Mouse (Mus musculus): ENCODE measurements around the gene Tsr3.
"Not testable (repeated sequence)": the region's sequence is repeated elsewhere in the genome, so short reads cannot be mapped to it uniquely, and the experiment has no call there.

Gene Tsr3

DNA sequence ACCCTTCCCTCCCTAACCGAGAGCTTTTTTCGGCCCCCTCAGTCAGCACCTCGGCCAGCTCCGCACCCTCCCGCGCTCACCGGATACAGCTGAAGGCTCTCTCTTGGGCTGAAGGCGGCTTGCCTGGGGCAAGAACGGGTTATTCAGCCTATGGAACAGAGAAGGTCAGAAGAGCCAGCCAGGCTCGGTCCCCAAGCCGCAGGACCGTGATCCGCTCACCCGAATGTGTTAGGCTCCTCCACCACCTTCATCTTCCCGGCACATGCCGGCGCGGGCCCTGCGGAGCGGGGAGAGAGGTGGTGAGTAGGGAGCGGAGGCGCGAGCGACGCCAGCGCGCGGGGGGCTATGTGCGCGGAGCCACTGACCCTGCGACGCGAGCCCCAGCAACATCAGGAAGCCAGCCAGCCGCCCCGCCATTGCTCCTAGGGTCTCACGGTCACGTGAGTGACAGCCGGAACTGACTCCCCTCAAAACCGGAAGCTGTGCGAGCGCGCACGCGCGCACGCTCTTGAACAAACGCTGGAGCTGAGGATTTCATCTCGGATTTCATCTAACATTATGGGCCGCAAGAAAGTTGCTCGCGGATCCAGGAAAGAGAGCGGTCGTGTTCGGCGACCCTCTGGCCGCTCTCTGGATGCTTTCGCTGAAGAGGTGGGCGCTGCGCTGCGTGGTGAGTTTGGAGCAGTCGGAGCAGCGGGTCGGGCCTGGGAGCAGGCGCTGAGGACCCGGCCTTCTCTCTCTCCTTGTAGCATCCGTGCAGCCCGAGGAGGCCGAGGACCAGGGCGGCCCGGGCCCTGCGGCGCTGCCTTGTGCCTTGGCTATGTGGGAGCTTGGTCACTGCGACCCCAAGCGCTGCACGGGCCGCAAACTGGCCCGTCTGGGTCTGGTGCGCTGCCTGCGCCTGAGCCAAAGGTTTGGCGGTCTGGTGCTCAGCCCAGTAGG is at the start of gene Tsr3, which contains the start of gene Gnptg:
TSS of gene Tsr3 (plus strand) at position 476 of the 942 bp plus-strand sequence.
TSS of gene Gnptg (minus strand) at position 430 of the 942 bp plus-strand sequence.
- DNase-seq (ENCODE audit: low read depth, low spot score) = peak; percentile 76

DNA sequence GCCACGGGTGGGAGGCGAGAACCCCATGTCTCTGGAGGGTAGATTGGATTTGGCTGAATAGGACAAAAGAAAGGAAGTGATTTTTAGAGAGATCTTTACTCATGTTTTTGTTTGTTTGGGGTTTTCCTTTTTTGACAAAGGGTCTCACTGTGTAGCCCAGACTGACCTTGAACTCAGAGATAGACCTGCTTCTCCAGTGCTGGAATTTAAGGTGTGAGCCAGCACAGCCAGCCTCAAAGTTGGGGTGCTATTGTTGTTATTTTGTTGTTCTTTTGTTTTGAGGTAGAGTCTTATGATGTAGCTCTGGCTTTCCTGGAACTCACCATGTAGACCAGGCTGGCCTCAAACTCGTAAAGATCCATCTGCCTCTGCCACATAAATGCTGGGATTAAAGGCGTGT is 37.6 kb upstream of the Tsr3 start:
- no peak for DNase-seq (ENCODE audit: low read depth, low spot score)

DNA sequence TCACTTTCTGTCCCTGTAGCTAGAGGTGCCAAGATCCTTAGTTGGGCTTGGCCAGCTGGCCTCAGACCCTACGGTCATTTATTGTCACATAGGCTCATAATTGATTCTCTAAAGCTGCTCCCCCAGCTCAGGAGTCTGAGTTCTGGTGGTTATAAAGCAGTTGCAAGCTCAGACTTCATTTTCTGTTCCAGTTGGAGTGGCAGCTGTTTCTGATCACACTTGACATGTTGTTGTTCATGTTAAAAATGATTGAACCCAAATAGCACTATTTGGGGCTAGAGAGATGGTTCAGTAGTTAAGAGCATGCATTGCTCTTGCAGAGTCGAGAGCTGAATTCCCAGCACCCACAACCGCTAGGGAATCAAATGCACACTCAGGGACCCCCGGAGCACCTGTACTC is 30.0 kb upstream of the Tsr3 start:
- no peak for DNase-seq (ENCODE audit: low read depth, low spot score)

DNA sequence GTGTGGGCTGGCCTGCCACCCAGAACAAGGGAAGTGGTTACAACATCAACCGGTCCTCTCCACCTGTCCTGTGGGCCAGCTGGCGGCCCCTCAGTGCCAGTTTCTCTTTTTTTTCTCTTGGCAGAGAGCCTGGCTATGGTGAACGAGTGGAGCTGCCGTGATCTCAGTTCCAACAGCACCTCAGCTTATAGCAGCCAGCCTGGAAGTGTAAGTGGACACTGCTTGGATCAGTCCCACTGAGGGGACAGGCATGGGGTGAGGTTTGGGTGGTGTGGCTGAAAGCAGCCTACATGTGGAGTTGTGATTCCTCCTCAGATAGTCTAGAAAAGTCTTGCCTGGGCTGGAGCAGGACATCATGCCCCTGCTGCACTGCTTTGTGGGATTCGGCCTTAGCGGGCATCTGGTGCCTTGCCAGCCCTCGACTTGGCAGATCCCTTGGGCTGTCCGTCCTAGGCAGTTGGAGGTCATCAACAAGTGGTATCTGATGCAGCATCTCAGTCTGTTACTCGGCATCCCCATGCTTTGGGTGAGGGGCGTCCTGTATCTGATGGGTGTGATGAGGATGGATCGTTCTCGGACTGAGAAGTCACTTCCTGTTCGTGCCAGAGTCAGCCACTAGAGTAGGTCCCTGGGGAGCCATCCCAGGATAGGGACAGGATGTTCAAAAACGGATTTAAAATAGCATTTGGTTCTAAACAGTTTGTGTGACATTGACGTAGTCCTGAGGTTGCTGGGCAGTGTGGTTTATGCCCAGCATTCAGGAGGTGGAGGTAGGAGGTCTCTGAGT is 29.1 kb upstream of the Tsr3 start:
- no peak for DNase-seq (ENCODE audit: low read depth, low spot score)

DNA sequence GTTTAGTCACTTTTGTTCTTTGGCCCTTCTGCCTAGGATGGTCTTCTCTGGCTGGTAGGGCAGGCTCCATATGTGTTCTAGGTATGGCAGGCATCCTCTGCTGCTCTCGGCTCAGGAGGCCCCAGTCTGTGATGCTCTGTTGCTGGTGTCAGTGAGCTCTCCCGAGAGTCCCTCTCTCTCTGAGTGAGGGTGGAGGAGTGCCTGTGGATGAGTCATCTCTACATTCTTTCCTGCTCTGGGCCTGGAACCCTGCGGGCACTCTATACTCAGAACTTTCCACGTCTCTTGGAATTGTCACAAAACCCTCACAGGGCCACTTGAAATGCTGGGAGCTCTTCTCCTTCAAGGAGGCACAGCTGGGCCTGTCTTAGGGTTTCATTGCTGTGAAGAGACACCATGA is 28.3 kb upstream of the Tsr3 start:
- DNase-seq (ENCODE audit: low read depth, low spot score) = no peak

DNA sequence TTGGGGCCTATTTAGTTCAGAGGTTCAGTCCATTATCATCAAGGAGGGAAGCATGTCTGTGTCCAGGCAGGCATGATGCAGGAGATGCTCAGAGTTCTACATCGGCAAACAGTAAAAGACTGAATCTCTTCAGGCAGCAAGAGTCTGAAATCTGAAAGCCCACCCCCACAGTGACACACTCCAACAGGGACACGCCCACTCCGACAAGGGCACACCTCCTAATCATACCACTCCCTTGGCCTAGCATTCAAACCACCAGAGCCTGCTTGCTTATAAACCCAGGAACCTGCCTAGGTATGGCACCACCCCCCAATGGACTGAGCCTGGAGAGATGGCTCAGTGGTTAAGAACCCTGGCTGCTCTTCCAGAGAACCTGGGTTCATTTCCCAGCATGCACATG is 24.5 kb upstream of the Tsr3 start:
- no peak for DNase-seq (ENCODE audit: low read depth, low spot score)

DNA sequence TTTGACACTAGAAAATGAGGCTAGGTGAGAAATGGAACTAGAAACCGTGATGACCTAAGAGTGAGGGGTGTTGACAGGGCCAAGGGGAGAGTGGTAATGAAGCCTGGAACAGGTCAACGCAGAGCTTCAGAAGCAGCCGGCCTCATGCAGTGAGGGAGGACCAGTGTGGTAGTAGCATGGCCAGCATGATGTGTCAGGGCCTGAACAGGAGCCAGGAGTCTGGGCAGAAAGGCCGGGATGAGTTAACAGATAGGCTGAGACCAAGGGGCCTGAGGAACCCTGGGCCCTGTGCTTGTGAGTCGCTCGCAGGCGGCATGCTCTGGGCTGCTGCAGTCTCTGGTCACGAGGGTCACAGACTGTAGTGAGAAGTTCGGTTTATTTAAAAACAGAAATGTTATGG is 21.0 kb upstream of the Tsr3 start:
- DNase-seq (ENCODE audit: low read depth, low spot score) = no peak

DNA sequence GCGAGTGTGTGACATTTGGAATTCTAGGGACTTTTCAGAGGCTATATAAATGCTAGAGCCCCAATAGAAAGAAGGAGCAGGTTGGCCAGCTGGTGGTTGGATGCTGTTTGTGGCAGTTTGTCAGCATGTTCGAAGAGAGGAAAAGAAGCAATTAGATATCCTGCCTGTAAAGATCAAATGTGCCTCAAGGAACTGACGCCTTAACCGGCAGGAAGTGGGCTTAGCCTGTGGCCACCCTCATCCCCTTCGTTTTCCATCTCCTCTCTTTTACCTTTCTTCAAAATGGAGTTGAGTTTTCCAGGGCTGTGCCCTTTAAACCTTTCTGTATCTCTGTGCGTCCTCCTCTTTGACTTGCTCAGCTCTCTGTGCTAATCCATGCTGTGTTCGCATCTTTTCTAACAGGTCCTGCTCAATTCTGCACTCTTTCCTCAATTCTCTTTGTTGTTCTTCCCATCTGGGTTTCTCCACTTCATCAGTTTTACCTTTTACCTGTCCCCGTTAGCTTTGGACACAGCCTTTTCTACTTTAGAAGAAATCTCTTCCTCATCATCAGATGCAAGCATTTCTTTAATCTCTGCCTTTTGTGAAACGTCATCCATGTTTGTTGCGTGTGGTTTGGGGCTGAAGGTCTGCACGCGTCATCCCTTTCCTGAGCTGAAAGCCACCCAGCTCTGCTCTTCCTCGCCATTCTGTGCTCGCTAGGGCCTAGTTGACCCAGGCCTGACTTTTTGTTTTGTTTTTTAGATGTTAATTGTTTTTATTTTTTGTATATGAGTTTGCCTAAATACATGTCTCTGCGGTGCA is 20.3 kb upstream of the Tsr3 start:
- DNase-seq (ENCODE audit: low read depth, low spot score) = no peak

DNA sequence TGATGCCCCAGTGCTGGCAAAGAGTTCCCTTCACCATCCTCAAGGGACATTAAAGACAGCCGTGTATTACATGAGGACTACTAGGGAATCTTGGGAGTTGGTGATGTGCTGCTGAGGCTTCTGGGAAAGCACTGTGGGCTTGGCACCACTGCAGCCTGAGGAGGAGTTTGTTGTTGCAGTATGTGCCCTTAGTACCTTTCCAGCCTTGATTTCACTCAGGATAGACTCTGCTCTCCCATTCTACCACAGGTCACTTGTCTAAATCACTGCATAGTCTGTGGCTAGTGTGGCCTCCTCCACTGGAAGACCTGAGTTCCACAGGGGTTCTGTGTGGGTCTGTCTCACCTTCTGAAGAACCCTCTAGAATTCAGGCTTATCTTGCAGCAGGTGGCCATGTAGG is 19.2 kb upstream of the Tsr3 start:
- DNase-seq (ENCODE audit: low read depth, low spot score) = no peak

DNA sequence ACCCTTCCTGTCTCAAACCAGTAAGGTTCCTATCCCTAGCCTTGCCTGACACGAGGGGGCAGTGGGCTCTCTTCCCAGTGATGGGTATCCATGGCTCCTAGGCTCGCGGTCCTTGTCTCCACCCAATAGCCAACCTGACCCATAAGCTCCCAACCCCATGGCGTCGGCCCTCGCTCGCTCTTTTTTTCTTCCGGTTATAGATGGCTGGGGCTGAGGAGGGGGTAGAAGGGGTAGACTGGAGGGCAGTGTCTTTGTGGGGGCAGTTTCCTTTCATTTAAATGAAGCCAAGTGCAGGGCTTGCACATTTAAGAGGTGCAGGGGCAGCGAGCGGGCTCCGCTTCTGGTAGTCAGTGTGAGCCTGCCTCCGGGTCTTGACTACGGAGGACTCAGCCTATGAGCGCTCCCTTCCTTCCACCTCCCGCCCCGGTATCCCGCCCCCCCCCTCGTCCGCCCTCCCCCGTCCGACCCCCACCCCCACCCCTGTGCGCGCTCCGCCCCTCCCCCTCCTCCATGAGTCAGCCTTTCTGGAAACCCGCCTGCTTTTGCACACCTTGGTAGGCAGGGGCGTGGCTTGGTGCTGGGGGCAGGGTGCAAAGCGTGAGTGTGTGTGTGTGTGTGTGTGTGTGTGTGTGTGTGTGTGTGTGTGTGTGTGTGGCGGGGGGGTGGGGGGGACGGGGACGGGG is 18.0 kb upstream of the Tsr3 start:
- no peak for DNase-seq (ENCODE audit: low read depth, low spot score)

DNA sequence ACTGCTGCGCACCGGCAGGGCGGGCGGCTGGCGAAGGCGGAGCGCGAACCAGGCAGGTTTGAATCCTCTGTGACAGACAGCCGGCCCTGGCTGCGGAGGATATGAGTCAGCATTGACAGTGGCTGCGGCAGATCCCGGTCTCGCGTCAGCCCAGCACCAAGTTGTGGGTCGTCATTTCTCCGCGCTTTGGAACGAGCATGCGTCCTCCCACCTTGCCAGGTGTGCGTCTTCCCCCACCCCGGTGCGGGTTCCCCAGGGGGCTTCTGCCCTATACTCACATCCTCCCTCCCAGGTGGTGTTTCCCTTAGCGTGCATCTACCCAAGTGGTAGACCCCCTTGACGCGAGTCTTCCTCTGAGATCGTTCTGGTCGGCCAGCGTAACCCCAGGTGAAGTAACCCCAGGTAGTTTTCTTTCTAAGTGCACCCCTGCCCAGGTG is 17.4 kb upstream of the Tsr3 start:
- not testable (repeated sequence) for DNase-seq (ENCODE audit: low read depth, low spot score)

DNA sequence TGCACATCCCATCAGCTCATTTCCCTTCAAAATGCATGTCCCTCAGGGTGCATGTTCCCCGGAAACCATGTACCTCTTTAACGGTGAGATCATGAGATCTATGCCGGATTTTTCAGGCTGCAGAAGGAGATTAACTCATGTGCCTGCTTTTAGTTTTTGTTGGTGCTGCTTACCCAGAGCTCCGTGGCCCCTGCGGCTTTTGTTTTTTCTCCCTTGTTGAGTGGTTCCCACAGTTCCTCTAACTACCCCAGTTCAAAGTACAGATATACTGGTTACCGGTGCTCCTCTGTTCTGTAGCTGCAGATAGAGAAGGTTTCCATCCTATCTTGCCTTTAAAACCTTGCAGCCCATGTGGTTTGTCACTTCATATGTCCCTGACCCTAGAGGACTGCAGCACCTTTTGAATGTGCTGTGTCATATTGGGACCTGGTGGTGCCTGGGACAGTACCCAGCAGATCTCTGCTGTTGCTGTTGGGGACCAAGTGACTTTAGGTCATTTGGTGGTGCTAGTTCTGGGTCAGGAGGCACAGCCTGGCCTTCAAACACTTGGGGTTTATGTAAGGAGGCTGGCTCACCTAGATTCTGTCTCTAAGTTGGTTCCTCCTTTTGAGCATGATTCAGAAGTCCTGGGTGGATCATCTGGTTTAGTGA is 16.9 kb upstream of the Tsr3 start:
- DNase-seq (ENCODE audit: low read depth, low spot score) = no peak

DNA sequence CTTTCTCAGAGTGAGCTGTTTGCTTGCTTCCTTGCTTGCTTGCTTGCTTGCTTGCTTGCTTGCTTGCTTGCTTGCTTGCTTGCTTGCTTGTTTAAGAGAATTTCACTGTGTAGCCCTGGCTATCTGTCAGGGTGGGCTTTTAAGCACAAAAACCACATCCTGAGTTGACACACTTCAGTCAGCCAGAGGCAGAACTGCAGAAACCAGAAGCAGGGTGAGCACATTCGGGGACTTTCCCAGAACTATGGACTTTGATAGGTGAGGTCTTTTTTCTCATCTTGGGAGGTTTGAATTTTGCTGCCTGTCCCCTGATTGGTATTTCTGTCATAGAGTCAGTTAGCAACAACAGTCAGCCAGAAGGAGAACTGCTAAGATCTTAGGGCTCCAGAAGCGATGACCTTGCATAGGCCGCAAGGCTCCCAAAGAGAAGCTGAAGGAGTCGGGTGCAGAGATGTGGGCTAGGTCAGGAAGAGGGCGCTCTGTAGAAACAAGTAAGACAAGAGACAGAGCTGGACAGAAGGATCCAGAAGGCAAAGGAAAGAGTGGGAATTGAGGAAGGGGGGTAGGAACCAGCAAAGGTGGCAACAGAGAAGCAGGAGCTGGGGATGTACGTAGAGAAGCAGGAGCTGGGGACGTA is 15.3 kb upstream of the Tsr3 start:
- DNase-seq (ENCODE audit: low read depth, low spot score) = no peak

DNA sequence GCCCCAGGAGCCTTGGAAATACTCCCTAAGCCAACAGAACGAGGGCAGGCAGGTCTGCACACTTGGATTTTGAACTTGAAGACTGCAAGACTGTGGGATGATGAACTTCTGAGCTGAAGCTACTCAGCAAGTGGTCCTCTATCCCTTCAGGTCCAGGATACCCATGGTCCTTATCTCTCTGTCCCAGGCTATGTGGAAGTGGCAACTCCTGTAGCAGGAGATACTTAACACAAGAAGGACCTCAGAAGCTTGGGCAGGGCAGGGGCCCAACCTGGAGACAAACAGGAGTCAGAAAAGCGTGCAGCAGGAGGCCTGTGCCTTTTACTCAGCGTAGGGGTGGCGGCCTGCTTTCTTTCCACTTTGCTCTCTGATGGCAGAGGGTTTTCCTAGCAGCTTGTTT is 14.3 kb upstream of the Tsr3 start:
- DNase-seq (ENCODE audit: low read depth, low spot score) = no peak

DNA sequence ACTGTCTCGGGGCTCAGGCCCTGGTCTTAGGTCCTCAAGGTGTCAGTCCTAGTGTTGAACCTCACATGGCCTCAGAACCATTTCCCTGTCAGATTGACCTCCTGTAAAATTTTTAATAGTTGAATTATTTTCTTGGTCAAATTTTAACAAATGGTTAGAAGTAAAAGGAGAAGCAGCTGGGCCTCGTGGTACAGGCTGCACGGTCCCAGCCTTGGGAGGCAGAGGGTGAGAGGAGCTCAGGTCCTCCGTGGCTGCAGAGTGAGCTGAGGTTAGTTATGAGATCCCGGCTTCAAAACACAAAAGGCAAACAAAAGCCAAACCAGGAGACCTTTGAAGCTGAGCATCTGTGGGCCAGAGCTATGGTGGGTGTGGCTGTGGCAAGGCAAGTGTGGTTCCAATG is 12.0 kb upstream of the Tsr3 start:
- no peak for DNase-seq (ENCODE audit: low read depth, low spot score)

DNA sequence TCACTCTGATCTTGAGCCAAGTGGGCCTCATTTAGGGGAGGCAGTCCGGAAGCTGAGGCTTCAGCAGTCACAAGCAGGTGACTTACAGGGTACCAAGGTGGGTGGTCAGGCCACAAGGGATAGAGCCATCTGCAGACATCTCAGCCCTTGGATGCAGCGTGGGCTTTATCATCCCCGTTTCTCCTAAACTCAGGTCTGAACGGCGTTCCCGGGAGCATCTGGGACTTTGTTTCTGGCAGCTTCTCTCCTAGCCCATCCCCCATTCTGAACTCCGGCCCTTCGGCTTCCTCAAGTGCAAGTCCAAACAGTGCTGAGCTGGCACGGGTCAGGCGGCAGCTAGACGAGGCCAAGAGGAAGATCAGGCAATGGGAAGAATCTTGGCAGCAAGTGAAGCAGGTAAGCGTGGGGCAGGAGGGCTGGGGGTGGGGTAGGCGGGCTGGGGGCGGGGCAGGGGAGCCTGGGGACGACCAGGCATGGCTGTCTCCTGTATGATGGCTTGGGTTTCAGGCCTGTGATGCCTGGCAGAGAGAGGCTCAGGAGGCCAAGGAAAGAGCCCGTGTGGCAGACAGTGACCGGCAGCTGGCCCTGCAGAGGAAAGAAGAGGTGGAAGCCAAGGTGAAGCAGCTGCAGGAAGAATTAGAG is 9.8 kb upstream of the Tsr3 start:
- DNase-seq (ENCODE audit: low read depth, low spot score) = not testable (repeated sequence)

DNA sequence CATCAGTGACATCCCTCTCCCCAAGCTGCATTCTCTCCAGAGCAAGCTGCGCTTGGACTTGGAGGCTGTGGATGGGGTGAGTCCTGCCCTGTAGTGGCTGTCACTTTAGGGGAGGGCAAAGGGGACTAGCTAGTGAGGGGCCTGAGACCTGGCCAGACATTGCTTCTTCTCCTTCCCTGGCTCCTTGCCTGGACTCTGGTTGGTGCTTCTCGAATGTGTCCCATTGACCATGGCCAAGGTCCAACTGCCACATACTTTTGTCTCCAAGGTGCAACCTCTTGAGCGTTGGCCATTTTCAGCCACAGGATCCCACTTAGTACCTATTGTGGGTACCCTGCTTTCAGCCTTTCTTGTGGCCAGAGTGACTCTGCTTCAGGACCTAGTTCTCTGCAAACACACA is 9.3 kb upstream of the Tsr3 start:
- DNase-seq (ENCODE audit: low read depth, low spot score) = no peak

DNA sequence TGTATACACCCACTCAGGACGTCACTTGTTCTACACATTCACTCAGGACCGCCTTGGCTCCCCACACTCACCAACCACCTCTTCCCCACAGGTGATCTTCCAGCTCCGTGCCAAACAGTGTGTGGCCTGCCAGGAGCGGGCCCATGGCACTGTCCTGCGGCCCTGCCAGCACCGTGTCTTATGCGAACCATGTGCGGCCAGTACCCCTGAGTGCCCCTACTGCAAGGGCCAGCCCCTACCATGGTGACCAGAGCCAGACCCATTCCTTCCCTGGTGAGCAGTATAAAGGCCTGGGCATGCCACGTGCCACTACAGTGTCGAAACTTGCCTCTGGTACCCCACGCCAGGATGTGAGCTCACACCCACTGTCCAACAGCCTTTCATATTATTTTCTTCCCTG is 8.3 kb upstream of the Tsr3 start:
- not testable (repeated sequence) for DNase-seq (ENCODE audit: low read depth, low spot score)

DNA sequence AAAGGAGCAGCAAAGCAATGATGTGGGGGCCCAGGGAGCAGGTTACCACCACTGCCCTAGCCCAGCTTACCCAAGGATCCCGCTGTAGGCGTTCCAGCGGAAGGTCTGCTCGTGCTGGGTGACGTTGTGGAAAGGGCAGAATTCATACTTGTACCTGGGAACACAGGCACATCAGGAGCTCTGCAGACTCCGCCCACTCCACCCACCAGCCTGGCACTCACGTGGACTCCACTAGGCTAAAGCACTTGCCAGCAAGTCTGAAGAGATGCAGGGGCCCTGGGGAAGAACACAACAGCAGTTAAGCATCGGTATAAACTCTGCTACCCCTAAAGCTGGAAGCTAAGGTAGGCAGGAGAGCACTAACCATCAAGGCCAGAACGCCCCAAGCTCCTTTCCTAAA is 4.3 kb upstream of the Tsr3 start:
- DNase-seq (ENCODE audit: low read depth, low spot score) = no peak

All from WW6 (cell line).